Mouse (Mus musculus) olfactory bulb, adult 2 months (tissue): ENCODE data around the gene 1700001K19Rik.

Source experiments
- CTCF ChIP-seq: fragments of 200-500 bp; IDR thresholded peaks from 2 replicates; pipeline ENCODE4 v1.5.1; 2012; ENCODE audit warnings: low read depth, mild to moderate bottlenecking, low read length, moderate library complexity; ENCODE audit not compliant: insufficient read depth
- POLR2A ChIP-seq: fragments of 200-500 bp; IDR thresholded peaks from 2 replicates; pipeline ENCODE4 v1.6.1; 2012; ENCODE audit warnings: mild to moderate bottlenecking, low read depth, low read length, moderate library complexity; ENCODE audit not compliant: insufficient read depth

DNA sequence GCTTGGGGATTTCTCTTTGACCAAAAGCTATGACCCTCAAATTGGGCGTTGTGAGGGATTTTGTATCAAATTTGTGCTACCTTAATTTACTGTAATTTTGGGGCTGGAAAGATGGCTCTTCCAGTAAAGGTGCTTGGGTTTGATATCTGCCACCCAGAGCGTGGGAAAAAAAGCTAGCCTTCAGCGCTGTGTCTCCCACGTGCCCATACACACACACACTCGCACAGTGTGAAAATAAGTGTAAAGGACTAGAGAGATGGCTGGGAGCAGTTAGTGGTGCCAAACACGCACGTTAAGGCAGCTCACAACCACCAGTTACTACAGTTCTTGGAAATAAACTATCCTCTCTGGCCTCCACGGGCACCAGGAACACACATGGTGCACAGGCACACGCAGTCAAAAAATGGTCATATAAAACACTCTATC is 14.6 kb upstream of the 1700001K19Rik start:
- TF ChIP-seq POLR2A (no peak), CTCF (no peak)
